Mouse (Mus musculus): ENCODE results near the gene Bnip1.

Gene Bnip1

GRCm38 (mm10) chr17:26839718-26840438 is 59.0 kb downstream of the Bnip1 start:
- DNase-seq (ENCODE audit: low spot score in 2 of 2) = no peak

GRCm38 (mm10) chr17:26840439-26840780 is 59.5 kb downstream of the Bnip1 start:
- no peak for DNase-seq (ENCODE audit: low spot score in 2 of 2)

GRCm38 (mm10) chr17:26840922-26841731 is 60.3 kb downstream of the Bnip1 start:
- no peak for DNase-seq (ENCODE audit: low spot score in 2 of 2)

GRCm38 (mm10) chr17:26841981-26842380 is 61.1 kb downstream of the Bnip1 start:
- DNase-seq (ENCODE audit: low spot score in 2 of 2) = no peak
